Mouse (Mus musculus): Measurements from ENCODE around the gene Phlpp1. TPM values are rescaled to one million over a fixed set of nuclear protein-coding genes. Genes with fewer than 3 reads are reported as not detected.

The Phlpp1 gene
- polyA plus RNA-seq, 1 experiment from 2014 or later = 3.8 TPM

GRCm38 (mm10) chr1:106157961-106158515, 13.5 kb upstream of the Phlpp1 start:
- 70% methylated on average over 4 of the region's 4 CpGs for WGBS
- ATAC-seq (ENCODE audit: insufficient number of reproducible peaks, insufficient read depth, low FRiP score, low read depth) = no peak
- H3K27me3 ChIP-seq (ENCODE audit: control insufficient read depth, insufficient read depth, low read length) = no peaks in the 10 kb centered on the region

GRCm38 (mm10) chr1:106159667-106160066, 11.9 kb upstream of the Phlpp1 start:
- ATAC-seq (ENCODE audit: insufficient number of reproducible peaks, insufficient read depth, low FRiP score, low read depth) = no peak
- Histone ChIP-seq H3K36me3 (ENCODE audit: control insufficient read depth, insufficient read depth, low read length) (no peaks in the 10 kb centered on the region), H3K4me3 (ENCODE audit: low read depth, low read length) (no peak overlapping the region), H3K4me2 (replicated peaks; ENCODE audit: low read depth, low read length) (no peak overlapping the region), H3K27ac (ENCODE audit: low read length) (no peak overlapping the region), H3K9me3 (ENCODE audit: control insufficient read depth, low read depth, low read length) (no peaks in the 10 kb centered on the region), H3K4me1 (ENCODE audit: control insufficient read depth, insufficient read depth, low read length) (no peaks in the 10 kb centered on the region), H3K9ac (replicated peaks; ENCODE audit: low read depth, low read length) (no peak overlapping the region), H3K27me3 (ENCODE audit: control insufficient read depth, insufficient read depth, low read length) (no peaks in the 10 kb centered on the region)
- 95% methylated on average over 5 of the region's 5 CpGs for WGBS

More at GRCm38 (mm10) chr1:106157961-106158515, 13.5 kb upstream of the Phlpp1 start:
- Histone ChIP-seq H3K4me1 (ENCODE audit: control insufficient read depth, insufficient read depth, low read length) (no peaks in the 10 kb centered on the region), H3K9me3 (ENCODE audit: control insufficient read depth, low read depth, low read length) (no peaks in the 10 kb centered on the region), H3K4me2 (replicated peaks; ENCODE audit: low read depth, low read length) (no peak overlapping the region), H3K9ac (replicated peaks; ENCODE audit: low read depth, low read length) (no peak overlapping the region), H3K27ac (ENCODE audit: low read length) (no peak overlapping the region), H3K36me3 (ENCODE audit: control insufficient read depth, insufficient read depth, low read length) (no peaks in the 10 kb centered on the region), H3K4me3 (ENCODE audit: low read depth, low read length) (no peak overlapping the region)

GRCm38 (mm10) chr1:106160916-106161315, 10.6 kb upstream of the Phlpp1 start:
- Histone ChIP-seq H3K27me3 (ENCODE audit: control insufficient read depth, insufficient read depth, low read length) (no peaks in the 10 kb centered on the region), H3K9me3 (ENCODE audit: control insufficient read depth, low read depth, low read length) (no peaks in the 10 kb centered on the region), H3K36me3 (ENCODE audit: control insufficient read depth, insufficient read depth, low read length) (no peaks in the 10 kb centered on the region), H3K4me2 (replicated peaks; ENCODE audit: low read depth, low read length) (no peak overlapping the region), H3K27ac (ENCODE audit: low read length) (no peak overlapping the region), H3K4me3 (ENCODE audit: low read depth, low read length) (no peak overlapping the region), H3K9ac (replicated peaks; ENCODE audit: low read depth, low read length) (no peak overlapping the region), H3K4me1 (ENCODE audit: control insufficient read depth, insufficient read depth, low read length) (no peaks in the 10 kb centered on the region)
- WGBS = 72% methylated on average over 4 of the region's 4 CpGs
- no peak for ATAC-seq (ENCODE audit: insufficient number of reproducible peaks, insufficient read depth, low FRiP score, low read depth)

- Histone ChIP-seq H3K4me2 (replicated peaks; ENCODE audit: low read depth, low read length) (no peak overlapping the region), H3K9me3 (ENCODE audit: control insufficient read depth, low read depth, low read length) (no peaks in the 10 kb centered on the region), H3K27ac (ENCODE audit: low read length) (no peak overlapping the region), H3K4me3 (ENCODE audit: low read depth, low read length) (no peak overlapping the region), H3K9ac (replicated peaks; ENCODE audit: low read depth, low read length) (no peak overlapping the region), H3K4me1 (ENCODE audit: control insufficient read depth, insufficient read depth, low read length) (no peaks in the 10 kb centered on the region), H3K27me3 (ENCODE audit: control insufficient read depth, insufficient read depth, low read length) (no peaks in the 10 kb centered on the region), H3K36me3 (ENCODE audit: control insufficient read depth, insufficient read depth, low read length) (no peaks in the 10 kb centered on the region)
- 78% methylated on average over 7 of the region's 7 CpGs for WGBS
- ATAC-seq (ENCODE audit: insufficient number of reproducible peaks, insufficient read depth, low FRiP score, low read depth) = no peak
Observed at GRCm38 (mm10) chr1:106162581-106162980, 9.0 kb upstream of the Phlpp1 start.

GRCm38 (mm10) chr1:106163401-106163800, 8.2 kb upstream of the Phlpp1 start:
- no peaks in the 10 kb centered on the region for H3K27me3 ChIP-seq (ENCODE audit: control insufficient read depth, insufficient read depth, low read length)
- no peak overlapping the region for H3K4me2 ChIP-seq (replicated peaks; ENCODE audit: low read depth, low read length)
- H3K4me1 ChIP-seq (ENCODE audit: control insufficient read depth, insufficient read depth, low read length) = no peaks in the 10 kb centered on the region
- no peaks in the 10 kb centered on the region for H3K36me3 ChIP-seq (ENCODE audit: control insufficient read depth, insufficient read depth, low read length)
- ATAC-seq (ENCODE audit: insufficient number of reproducible peaks, insufficient read depth, low FRiP score, low read depth) = no peak
- H3K27ac ChIP-seq (ENCODE audit: low read length) = no peak overlapping the region
- H3K9ac ChIP-seq (replicated peaks; ENCODE audit: low read depth, low read length) = no peak overlapping the region
- no peak overlapping the region for H3K4me3 ChIP-seq (ENCODE audit: low read depth, low read length)
- WGBS = 81% methylated on average over 8 of the region's 8 CpGs
- no peaks in the 10 kb centered on the region for H3K9me3 ChIP-seq (ENCODE audit: control insufficient read depth, low read depth, low read length)

GRCm38 (mm10) chr1:106164111-106164510, 7.4 kb upstream of the Phlpp1 start:
- Histone ChIP-seq H3K4me2 (replicated peaks; ENCODE audit: low read depth, low read length) (no peak overlapping the region), H3K27ac (ENCODE audit: low read length) (no peak overlapping the region), H3K9me3 (ENCODE audit: control insufficient read depth, low read depth, low read length) (no peaks in the 10 kb centered on the region), H3K9ac (replicated peaks; ENCODE audit: low read depth, low read length) (no peak overlapping the region), H3K27me3 (ENCODE audit: control insufficient read depth, insufficient read depth, low read length) (no peaks in the 10 kb centered on the region), H3K36me3 (ENCODE audit: control insufficient read depth, insufficient read depth, low read length) (no peaks in the 10 kb centered on the region), H3K4me3 (ENCODE audit: low read depth, low read length) (no peak overlapping the region), H3K4me1 (ENCODE audit: control insufficient read depth, insufficient read depth, low read length) (no peaks in the 10 kb centered on the region)
- no peak for ATAC-seq (ENCODE audit: insufficient number of reproducible peaks, insufficient read depth, low FRiP score, low read depth)
- WGBS = 86% methylated on average over 3 of the region's 3 CpGs

GRCm38 (mm10) chr1:106168001-106168400, 3.6 kb upstream of the Phlpp1 start:
- 31% methylated on average over 4 of the region's 4 CpGs for WGBS
- H3K27ac ChIP-seq (ENCODE audit: low read length) = no peak overlapping the region
- no peaks in the 10 kb centered on the region for H3K9me3 ChIP-seq (ENCODE audit: control insufficient read depth, low read depth, low read length)
- H3K4me1 ChIP-seq (ENCODE audit: control insufficient read depth, insufficient read depth, low read length) = no peaks in the 10 kb centered on the region
- H3K9ac ChIP-seq (replicated peaks; ENCODE audit: low read depth, low read length) = no peak overlapping the region
- no peak for ATAC-seq (ENCODE audit: insufficient number of reproducible peaks, insufficient read depth, low FRiP score, low read depth)
- H3K4me2 ChIP-seq (replicated peaks; ENCODE audit: low read depth, low read length) = no peak overlapping the region
- H3K4me3 ChIP-seq (ENCODE audit: low read depth, low read length) = no peak overlapping the region
- H3K27me3 ChIP-seq (ENCODE audit: control insufficient read depth, insufficient read depth, low read length) = no peaks in the 10 kb centered on the region
- no peaks in the 10 kb centered on the region for H3K36me3 ChIP-seq (ENCODE audit: control insufficient read depth, insufficient read depth, low read length)

- H3K4me2 ChIP-seq (replicated peaks; ENCODE audit: low read depth, low read length) = no peak overlapping the region
- peaks cover 3% of the 10 kb centered on the region; the same call in 1 of the 2 replicates for H3K4me1 ChIP-seq (ENCODE audit: control insufficient read depth, insufficient read depth, low read length)
- H3K4me3 ChIP-seq (ENCODE audit: low read depth, low read length) = no peak overlapping the region
- ATAC-seq (ENCODE audit: insufficient number of reproducible peaks, insufficient read depth, low FRiP score, low read depth) = no peak
- no peaks in the 10 kb centered on the region for H3K36me3 ChIP-seq (ENCODE audit: control insufficient read depth, insufficient read depth, low read length)
- H3K9ac ChIP-seq (replicated peaks; ENCODE audit: low read depth, low read length) = no peak overlapping the region
- WGBS = 22% methylated on average over 3 of the region's 3 CpGs
- no peaks in the 10 kb centered on the region for H3K27me3 ChIP-seq (ENCODE audit: control insufficient read depth, insufficient read depth, low read length)
- H3K9me3 ChIP-seq (ENCODE audit: control insufficient read depth, low read depth, low read length) = no peaks in the 10 kb centered on the region
- H3K27ac ChIP-seq (ENCODE audit: low read length) = no peak overlapping the region
Observed at GRCm38 (mm10) chr1:106168801-106169200, 2.8 kb upstream of the Phlpp1 start.

GRCm38 (mm10) chr1:106169741-106170265, 1.7 kb upstream of the Phlpp1 start:
- Histone ChIP-seq H3K9ac (replicated peaks; ENCODE audit: low read depth, low read length) (no peak overlapping the region), H3K27ac (ENCODE audit: low read length) (no peak overlapping the region), H3K4me2 (replicated peaks; ENCODE audit: low read depth, low read length) (no peak overlapping the region), H3K27me3 (ENCODE audit: control insufficient read depth, insufficient read depth, low read length) (no peaks in the 10 kb centered on the region), H3K4me1 (ENCODE audit: control insufficient read depth, insufficient read depth, low read length) (peaks cover 3% of the 10 kb centered on the region; the same call in 1 of the 2 replicates), H3K9me3 (ENCODE audit: control insufficient read depth, low read depth, low read length) (no peaks in the 10 kb centered on the region), H3K36me3 (ENCODE audit: control insufficient read depth, insufficient read depth, low read length) (no peaks in the 10 kb centered on the region), H3K4me3 (ENCODE audit: low read depth, low read length) (no peak overlapping the region)
- 75% methylated on average over 5 of the region's 5 CpGs for WGBS
- no peak for ATAC-seq (ENCODE audit: insufficient number of reproducible peaks, insufficient read depth, low FRiP score, low read depth)

All from stomach, embryonic 14.5 days (tissue).